ENCODE assay signal across 9 mouse cellular contexts in genomic region chr19:8718357-8718756, GRCm38 (mm10). TPM values are rescaled to one million over a fixed set of nuclear protein-coding genes. Genes with fewer than 3 reads are reported as not detected.
DNase-seq lines count a peak whose midpoint lies in the region; ATAC-seq and TF ChIP-seq lines count a peak whose summit lies in the region.
"Had no signal": no experiment of that assay in that cellular context is flagged by ENCODE, and none has a peak within 500 bp of the region (broad histone marks: within the 10 kb centered on the region; RNA-seq: fewer than 3 reads in every experiment).

No protein-coding gene starts in this region.

- H3K4me2 ChIP-seq in liver, embryonic 11.5 days, result no peak overlapping the region
- H3K4me2 ChIP-seq in liver, embryonic 16.5 days (ENCODE audit: low read depth, low read length), result no peak overlapping the region
- H3K4me2 ChIP-seq: heart, embryonic 15.5 days had no signal

- peak; percentile 64 to 86 for DNase-seq in adrenal gland, adult (ENCODE audit: inconsistent age in 2 of 2, low spot score in 1 of 2)
- no peak for DNase-seq in adrenal gland, adult 8-10 months
- DNase-seq in liver, result peak; percentile 83
- no peak for DNase-seq in liver, embryonic 11.5 days (ENCODE audit: low spot score)
- peak; percentile 77 for DNase-seq in adrenal gland, postnatal 10 days
- DNase-seq in gastrocnemius, adult 2 months, result peak; percentile 55
- peak; percentile 24 to 46 for DNase-seq in spleen, adult 18-20 months

- no peaks in the 10 kb centered on the region for H3K27me3 ChIP-seq in liver, embryonic 11.5 days (replicated peaks; ENCODE audit: control insufficient read depth, insufficient read depth, low read length)
- H3K27me3 ChIP-seq in liver, embryonic 16.5 days (ENCODE audit: control insufficient read depth, insufficient read depth, low read depth, low read length), result no peaks in the 10 kb centered on the region
- H3K27me3 ChIP-seq: heart, embryonic 15.5 days had no signal

- H3K36me3 ChIP-seq in liver, embryonic 11.5 days (ENCODE audit: control insufficient read depth, insufficient read depth, low read length), result no peaks in the 10 kb centered on the region
- no peaks in the 10 kb centered on the region for H3K36me3 ChIP-seq in liver, embryonic 16.5 days (ENCODE audit: control insufficient read depth, insufficient read depth)
- H3K36me3 ChIP-seq: heart, embryonic 15.5 days had no signal

- peaks cover 38% of the 10 kb centered on the region for H3K4me1 ChIP-seq in liver, embryonic 11.5 days (replicated peaks; ENCODE audit: control insufficient read depth, insufficient read depth, low read length)
- H3K4me1 ChIP-seq in liver, embryonic 16.5 days (ENCODE audit: control insufficient read depth, low read depth, low read length), result peaks cover 49% of the 10 kb centered on the region

- intact Hi-C loops in gastrocnemius, adult 2 months (cut with DNase I), result loop anchor here (10.0 kb wide), 1 partner anchor 386 kb away; no protein-coding TSS in a partner anchor

- H3K27ac ChIP-seq in liver, embryonic 11.5 days (ENCODE audit: low read depth, low read length), result no peak overlapping the region
- H3K27ac ChIP-seq in gastrocnemius, adult 2 months, result no peak overlapping the region
- peak overlapping the region; percentile 92 for H3K27ac ChIP-seq in liver, embryonic 16.5 days (ENCODE audit: low read length)
- H3K27ac ChIP-seq: heart, embryonic 15.5 days had no signal

- TF ChIP-seq CTCF in gastrocnemius, adult 2 months (IDR thresholded peaks at IDR 0.05), result peak; percentile 91

- no peaks in the 10 kb centered on the region for H3K9me3 ChIP-seq in liver, embryonic 11.5 days (ENCODE audit: control insufficient read depth, low read length)
- no peaks in the 10 kb centered on the region for H3K9me3 ChIP-seq in liver, embryonic 16.5 days (replicated peaks; ENCODE audit: control insufficient read depth, low read length)
- H3K9me3 ChIP-seq: heart, embryonic 15.5 days had no signal

- no peak overlapping the region for H3K9ac ChIP-seq in liver, embryonic 11.5 days (ENCODE audit: low read depth, low read length)
- no peak overlapping the region for H3K9ac ChIP-seq in liver, embryonic 16.5 days (ENCODE audit: low read depth, low read length)
- H3K9ac ChIP-seq: heart, embryonic 15.5 days had no signal

- ATAC-seq in liver, embryonic 11.5 days (replicated peaks; ENCODE audit: low FRiP score), result no peak
- no peak for ATAC-seq in liver, embryonic 16.5 days (ENCODE audit: low read depth)

- no peak overlapping the region for H3K4me3 ChIP-seq in liver, embryonic 11.5 days (ENCODE audit: low read depth, low read length)
- no peak overlapping the region for H3K4me3 ChIP-seq in gastrocnemius, adult 2 months
- H3K4me3 ChIP-seq in liver, embryonic 16.5 days (ENCODE audit: low read depth, low read length), result no peak overlapping the region
- H3K4me3 ChIP-seq: heart, embryonic 15.5 days had no signal

- WGBS in liver, embryonic 11.5 days, result 61% methylated on average over 3 of the region's 3 CpGs
- 45% methylated on average over 3 of the region's 3 CpGs for WGBS in liver, embryonic 16.5 days (ENCODE audit: insufficient replicate concordance)

RNA-seq across cellular contexts. Expression of gene Slc3a2, which starts 4.8 kb away (rescaled TPM):
- total RNA-seq in adrenal gland, adult 8-10 months (2022), result 100 to 1,000 TPM; 210 to 266 (median 246) TPM
- polyA plus RNA-seq in liver, embryonic 11.5 days (2014; fragmentation: Nextera tagmentation; extraction: Ambion mirVana), result 150 and 159 TPM in 2 replicates
- 100 to 1,000 TPM in 1 of 2 experiments, 10 to 100 TPM in 1; 97.4 to 178 TPM for total RNA-seq in adrenal gland, postnatal 10 days (2021)
- total RNA-seq in gastrocnemius, adult 2 months (2021), result 10 to 100 TPM; 33.9 to 35.1 TPM
- polyA plus RNA-seq in liver, embryonic 16.5 days (2015; fragmentation: Nextera tagmentation; extraction: Ambion mirVana), result 133 and 137 TPM in 2 replicates

RNA-seq across cellular contexts. Expression of gene Wdr74, which starts 17.3 kb away (rescaled TPM):
- 10 to 100 TPM; 49.1 to 60.4 (median 53.3) TPM for total RNA-seq in adrenal gland, adult 8-10 months (2022)
- polyA plus RNA-seq in liver, embryonic 11.5 days (2014; fragmentation: Nextera tagmentation; extraction: Ambion mirVana), result 142 and 143 TPM in 2 replicates
- 10 to 100 TPM; 51.1 to 58.8 TPM for total RNA-seq in adrenal gland, postnatal 10 days (2021)
- 10 to 100 TPM; 15.4 to 16.4 TPM for total RNA-seq in gastrocnemius, adult 2 months (2021)
- polyA plus RNA-seq in liver, embryonic 16.5 days (2015; fragmentation: Nextera tagmentation; extraction: Ambion mirVana), result 40.0 and 48.3 TPM in 2 replicates

RNA-seq across cellular contexts. Expression of gene 1700092M07Rik, which starts 22.2 kb away (rescaled TPM):
- 1 to 10 TPM in 3 of 4 experiments, under 1 TPM in 1; 0.64 to 4.4 (median 1.8) TPM for total RNA-seq in adrenal gland, adult 8-10 months (2022)
- polyA plus RNA-seq in liver, embryonic 11.5 days (2014; fragmentation: Nextera tagmentation; extraction: Ambion mirVana), result 1.7 and 2.0 TPM in 2 replicates
- total RNA-seq in adrenal gland, postnatal 10 days (2021), result 1 to 10 TPM; 1.3 to 3.1 TPM
- total RNA-seq in gastrocnemius, adult 2 months (2021), result not detected
- polyA plus RNA-seq in liver, embryonic 16.5 days (2015; fragmentation: Nextera tagmentation; extraction: Ambion mirVana), result 0.45 and 0.63 TPM in 2 replicates

RNA-seq across cellular contexts. Expression of gene Stx5a, which starts 22.9 kb away (rescaled TPM):
- 100 to 1,000 TPM in 3 of 4 experiments, 10 to 100 TPM in 1; 90.9 to 138 (median 118) TPM for total RNA-seq in adrenal gland, adult 8-10 months (2022)
- polyA plus RNA-seq in liver, embryonic 11.5 days (2014; fragmentation: Nextera tagmentation; extraction: Ambion mirVana), result 69.5 and 73.1 TPM in 2 replicates
- 10 to 100 TPM; 73.8 to 75.8 TPM for total RNA-seq in adrenal gland, postnatal 10 days (2021)
- 10 to 100 TPM; 20.8 to 22.1 TPM for total RNA-seq in gastrocnemius, adult 2 months (2021)
- 57.8 and 59.8 TPM in 2 replicates for polyA plus RNA-seq in liver, embryonic 16.5 days (2015; fragmentation: Nextera tagmentation; extraction: Ambion mirVana)

RNA-seq across cellular contexts. Expression of gene Nxf1, which starts 38.5 kb away (rescaled TPM):
- total RNA-seq in adrenal gland, adult 8-10 months (2022), result 100 to 1,000 TPM; 102 to 164 (median 148) TPM
- polyA plus RNA-seq in liver, embryonic 11.5 days (2014; fragmentation: Nextera tagmentation; extraction: Ambion mirVana), result 197 and 198 TPM in 2 replicates
- 100 to 1,000 TPM in 1 of 2 experiments, 10 to 100 TPM in 1; 88.6 to 107 TPM for total RNA-seq in adrenal gland, postnatal 10 days (2021)
- 10 to 100 TPM; 37.8 to 41.5 TPM for total RNA-seq in gastrocnemius, adult 2 months (2021)
- polyA plus RNA-seq in liver, embryonic 16.5 days (2015; fragmentation: Nextera tagmentation; extraction: Ambion mirVana), result 77.8 and 87.7 TPM in 2 replicates

Comparison
In these comparisons a context has a peak if more than half of its experiments do, and no peak if none do; other contexts are left out.
1. DNase-seq: peak in adrenal gland, adult (2 of 2), liver (single experiment), adrenal gland, postnatal 10 days (single experiment), gastrocnemius, adult 2 months (single experiment) and spleen, adult 18-20 months (2 of 2); none in adrenal gland, adult 8-10 months (single experiment) and liver, embryonic 11.5 days (single experiment).